Mouse (Mus musculus): ENCODE data around the gene Cth. TPM values are rescaled to one million over a fixed set of nuclear protein-coding genes. Genes with fewer than 3 reads are reported as not detected.

Gene Cth
- total RNA-seq, 2 experiments from 2014 or later = 2.7 to 4.3 TPM

Other genes starting within 250 kb of the Cth start
- gene Ankrd13c, start 22.2 kb upstream of the Cth start, total RNA-seq (2021) = 10 to 100 TPM; 23.3 to 24.5 TPM
- gene Srsf11, start 111.6 kb upstream of the Cth start, total RNA-seq (2021) = 10 to 100 TPM; 34.1 to 41.4 TPM
- gene Lrrc40, start 111.6 kb upstream of the Cth start, total RNA-seq (2021) = 1 to 10 TPM; 7.9 to 9.0 TPM